Mouse (Mus musculus) cerebellum, adult 2 months (tissue): Measurements from ENCODE around the gene Fam173a.

Experiments used
- CTCF ChIP-seq: fragments of 200-500 bp; IDR thresholded peaks from 2 replicates; pipeline ENCODE4 v1.5.1; 2011; ENCODE audit warnings: low read depth, mild to moderate bottlenecking, control low read depth, low read length, moderate library complexity, borderline replicate concordance; ENCODE audit not compliant: insufficient read depth
- POLR2A ChIP-seq: fragments of 200-500 bp; IDR thresholded peaks from 2 replicates; pipeline ENCODE4 v1.6.1; 2011; ENCODE audit warnings: low read length, control low read depth, borderline replicate concordance; ENCODE audit not compliant: insufficient read depth

GRCm38 (mm10) chr17:25818851-25819780 is 26.4 kb upstream of the Fam173a start:
- TF ChIP-seq POLR2A (no peak), CTCF (no peak)
